Mouse (Mus musculus): ENCODE results near the gene Foxp4. TPM values are rescaled to one million over a fixed set of nuclear protein-coding genes. Genes with fewer than 3 reads are reported as not detected.

Gene Foxp4
- total and polyA plus RNA-seq, 3 experiments, result 3.3 to 41.7 (median 9.9) TPM

DNA sequence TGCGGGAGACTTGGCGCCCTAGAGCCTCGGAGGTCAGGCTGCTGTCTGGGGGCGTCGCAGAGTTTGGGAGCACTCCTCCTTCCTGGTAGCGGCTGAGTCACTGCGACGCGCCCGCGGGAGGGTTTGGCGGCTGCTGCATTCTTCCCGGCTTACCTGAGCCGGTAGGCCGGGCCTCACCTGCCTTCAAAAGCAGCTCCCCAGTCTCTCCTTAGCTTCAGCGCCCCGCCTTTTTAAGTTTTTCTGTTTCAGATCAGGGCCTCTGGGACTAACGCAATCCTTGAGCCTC lies 90.0 kb downstream of the Foxp4 start, which contains the start of gene Mdfi:
Mdfi (minus strand) TSS at position 210 of the 286 bp plus-strand sequence.
- H3K9me3 ChIP-seq (replicated peaks; ENCODE audit: low read length), result peaks cover 6% of the 10 kb centered on the region
- H3K79me2 ChIP-seq (replicated peaks; ENCODE audit: control insufficient read depth, extremely low read depth, insufficient read depth, poor library complexity, severe bottlenecking), result no peaks in the 10 kb centered on the region
- H3K27me3 ChIP-seq (replicated peaks), result peaks cover 10% of the 10 kb centered on the region
- dilution Hi-C loops (cut with MboI; ENCODE audit: extremely low pct_ligation_motif_present, extremely low pct_unique_long_range_greater_than_20kb, low sequenced_read_pairs), result no loop called here
- TF ChIP-seq USF2 (conservative IDR thresholded peaks at IDR 0.05; ENCODE audit: low read depth, low read length) (no peak), JUN (IDR thresholded peaks at IDR 0.05; ENCODE audit: insufficient read depth, low read depth, low read length) (no peak), NRF1 (IDR thresholded peaks at IDR 0.05; ENCODE audit: low read depth, low read length) (no peak), JUND (conservative IDR thresholded peaks at IDR 0.05; ENCODE audit: low read depth, low read length) (no peak), SMC3 (IDR thresholded peaks at IDR 0.05; ENCODE audit: low read depth, low read length) (no peak), MAX (IDR thresholded peaks at IDR 0.05; ENCODE audit: low read length) (no peak)
- 0 out of 4 replicates have a peak, but pooled peaks cover 0 to 2% of the 10 kb centered on the region in 2 experiments for H3K4me1 ChIP-seq (ENCODE audit: control insufficient read depth in 1 of 2, insufficient read depth in 2 of 2)
- H3K9ac ChIP-seq (ENCODE audit: insufficient read depth, low read depth), result no peak within 1 kb of the TSS
- DNase-seq (ENCODE audit: extremely low read depth), result no peak
- no peak within 1 kb of the TSS for H3K27ac ChIP-seq (ENCODE audit: insufficient read depth, low read depth)
- H3K4me3 ChIP-seq (replicated peaks in 1 of 3; ENCODE audit: low read depth in 2 of 3, low read length in 2 of 3, poor library complexity in 1 of 3), result no peak within 1 kb of the TSS
- H3K4me2 ChIP-seq (ENCODE audit: insufficient read depth, low read depth, poor library complexity, severe bottlenecking), result no peak within 1 kb of the TSS
- in situ Hi-C loops (cut with MboI; ENCODE audit: low pct_ligation_motif_present, low pct_unique_long_range_greater_than_20kb, low sequenced_read_pairs), result no loop called here
- H3K36me3 ChIP-seq (replicated peaks in 1 of 2; ENCODE audit: control insufficient read depth in 1 of 2, insufficient read depth in 1 of 2, low read length in 1 of 2), result no peaks in the 10 kb centered on the region

DNA sequence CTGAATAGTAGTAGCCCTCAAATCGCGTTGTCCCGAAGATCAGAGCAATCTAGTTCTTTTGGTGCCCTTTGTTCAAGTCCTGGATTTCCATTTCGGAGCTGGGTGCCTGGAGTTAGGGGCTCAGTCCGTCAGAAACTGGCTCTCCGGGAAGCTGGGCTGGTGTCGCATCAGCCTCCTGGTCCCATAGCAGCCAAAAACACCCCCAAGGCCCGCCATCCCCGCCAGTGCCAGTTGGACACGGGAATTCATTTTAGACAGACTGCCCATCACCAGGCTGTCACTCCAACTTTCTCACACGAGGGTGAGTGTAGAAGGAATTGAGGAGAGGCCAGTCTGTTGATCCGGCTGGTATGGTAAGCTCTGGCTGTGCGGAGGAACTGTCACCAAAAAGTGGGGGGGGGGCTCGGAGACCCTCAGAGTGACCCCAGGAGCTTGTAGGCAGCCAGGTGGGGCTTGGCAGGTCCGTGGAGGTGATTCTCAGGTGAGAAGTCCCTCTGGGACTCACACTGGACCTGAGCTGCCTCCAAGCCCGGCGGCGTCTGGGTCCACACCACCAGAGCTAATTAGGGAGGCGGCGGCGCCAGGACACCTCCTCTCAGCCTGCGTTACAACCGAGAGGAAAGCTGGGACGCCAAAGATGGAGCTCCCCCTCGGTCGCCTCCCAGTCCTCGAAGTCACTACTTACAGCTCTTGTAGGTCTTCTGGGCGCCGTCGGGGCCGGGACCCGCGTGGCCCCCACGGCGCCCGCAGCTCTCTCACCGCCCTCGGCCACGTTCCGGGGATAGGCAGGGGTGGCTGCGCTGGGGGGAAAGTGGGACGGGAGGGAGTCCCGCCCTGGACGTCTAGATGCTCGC lies 90.6 kb downstream of the Foxp4 start:
- Histone ChIP-seq H3K4me2 (ENCODE audit: insufficient read depth, low read depth, poor library complexity, severe bottlenecking) (no peak overlapping the region), H3K36me3 (replicated peaks in 1 of 2; ENCODE audit: control insufficient read depth in 1 of 2, insufficient read depth in 1 of 2, low read length in 1 of 2) (no peaks in the 10 kb centered on the region), H3K4me1 (ENCODE audit: control insufficient read depth in 1 of 2, insufficient read depth in 2 of 2) (0 out of 4 replicates have a peak, but pooled peaks cover 0 to 2% of the 10 kb centered on the region in 2 experiments), H3K9me3 (replicated peaks; ENCODE audit: low read length) (peaks cover 6% of the 10 kb centered on the region), H3K27me3 (replicated peaks) (peaks cover 10% of the 10 kb centered on the region), H3K79me2 (replicated peaks; ENCODE audit: control insufficient read depth, extremely low read depth, insufficient read depth, poor library complexity, severe bottlenecking) (no peaks in the 10 kb centered on the region), H3K4me3 (replicated peaks in 1 of 3; ENCODE audit: low read depth in 2 of 3, low read length in 2 of 3, poor library complexity in 1 of 3) (no peak overlapping the region), H3K9ac (ENCODE audit: insufficient read depth, low read depth) (no peak overlapping the region), H3K27ac (ENCODE audit: insufficient read depth, low read depth) (no peak overlapping the region)
- no peak for DNase-seq (ENCODE audit: extremely low read depth)
- TF ChIP-seq ZKSCAN1 (IDR thresholded peaks at IDR 0.05; ENCODE audit: borderline replicate concordance, low read depth, low read length) (no peak), E2F4 (IDR thresholded peaks at IDR 0.05; ENCODE audit: insufficient replicate concordance, low read depth, low read length) (no peak)
- in situ Hi-C loops (cut with MboI; ENCODE audit: low pct_ligation_motif_present, low pct_unique_long_range_greater_than_20kb, low sequenced_read_pairs), result no loop called here
- dilution Hi-C loops (cut with MboI; ENCODE audit: extremely low pct_ligation_motif_present, extremely low pct_unique_long_range_greater_than_20kb, low sequenced_read_pairs), result no loop called here

DNA sequence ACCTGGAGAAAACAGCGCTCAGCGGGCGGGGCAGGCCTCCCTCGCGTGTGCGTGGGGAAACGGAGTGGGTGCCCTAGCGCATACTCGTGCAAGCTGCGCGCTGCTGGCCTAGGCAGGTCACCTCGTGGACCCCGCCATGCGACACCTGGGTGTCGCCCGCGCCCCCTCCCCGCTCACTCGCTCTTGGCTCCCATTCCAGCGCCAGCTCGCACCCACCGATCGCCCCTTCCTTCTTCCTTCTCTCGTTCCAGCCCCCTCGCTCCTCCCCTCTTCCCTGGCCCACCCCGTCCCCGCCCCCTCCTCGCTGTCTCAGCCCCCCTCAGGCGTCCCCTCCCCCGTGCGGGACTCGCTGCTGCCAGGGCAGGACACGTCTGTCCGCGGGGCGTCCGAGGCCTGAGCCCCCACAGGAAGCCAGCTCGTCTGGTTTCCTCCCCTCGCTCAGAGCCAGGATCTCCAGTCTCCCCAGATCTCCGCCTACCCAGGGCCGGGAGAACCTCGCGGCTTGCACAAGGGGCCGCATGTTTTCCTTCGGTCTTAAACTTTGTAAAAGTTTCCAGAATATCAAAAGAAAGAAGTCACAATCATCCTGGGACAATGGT lies 91.3 kb downstream of the Foxp4 start:
- no peak for DNase-seq (ENCODE audit: extremely low read depth)
- in situ Hi-C loops (cut with MboI; ENCODE audit: low pct_ligation_motif_present, low pct_unique_long_range_greater_than_20kb, low sequenced_read_pairs) (no loop called here), dilution Hi-C loops (cut with MboI; ENCODE audit: extremely low pct_ligation_motif_present, extremely low pct_unique_long_range_greater_than_20kb, low sequenced_read_pairs) (no loop called here)
- H3K79me2 ChIP-seq (replicated peaks; ENCODE audit: control insufficient read depth, extremely low read depth, insufficient read depth, poor library complexity, severe bottlenecking), result no peaks in the 10 kb centered on the region
- H3K9me3 ChIP-seq (replicated peaks; ENCODE audit: low read length), result peaks cover 6% of the 10 kb centered on the region
- no peak overlapping the region for H3K27ac ChIP-seq (ENCODE audit: insufficient read depth, low read depth)
- H3K4me3 ChIP-seq (replicated peaks in 1 of 3; ENCODE audit: low read depth in 2 of 3, low read length in 2 of 3, poor library complexity in 1 of 3), result no peak overlapping the region
- TF ChIP-seq NELFE (IDR thresholded peaks at IDR 0.05; ENCODE audit: low read depth, low read length) (no peak), PAX5 (IDR thresholded peaks at IDR 0.05; ENCODE audit: low read length) (no peak), JUN (IDR thresholded peaks at IDR 0.05; ENCODE audit: insufficient read depth, low read depth, low read length) (no peak), POLR2A (IDR thresholded peaks at IDR 0.05; ENCODE audit: low read depth, low read length) (no peak)
- peaks cover 10% of the 10 kb centered on the region for H3K27me3 ChIP-seq (replicated peaks)
- no peak overlapping the region for H3K4me2 ChIP-seq (ENCODE audit: insufficient read depth, low read depth, poor library complexity, severe bottlenecking)
- H3K36me3 ChIP-seq (replicated peaks in 1 of 2; ENCODE audit: control insufficient read depth in 1 of 2, insufficient read depth in 1 of 2, low read length in 1 of 2), result no peaks in the 10 kb centered on the region
- no peak overlapping the region for H3K9ac ChIP-seq (ENCODE audit: insufficient read depth, low read depth)
- H3K4me1 ChIP-seq (ENCODE audit: control insufficient read depth in 1 of 2, insufficient read depth in 2 of 2), result 0 out of 4 replicates have a peak, but pooled peaks cover 0 to 2% of the 10 kb centered on the region in 2 experiments
